Mouse (Mus musculus) heart, postnatal 25 days (tissue): ENCODE measurements around the gene Tmem63c. TPM values are rescaled to one million over a fixed set of nuclear protein-coding genes. Genes with fewer than 3 reads are reported as not detected.
A peak's percentile ranks its signal among the peaks of the same experiment; 100 is the strongest.

Source experiments
- DNase-seq: peaks from one replicate; pipeline ENCODE4 v3.0.0; 2022; ENCODE audit warnings: low spot score
- intact Hi-C: fragments of 180-260 bp; cut with DNase I; formaldehyde crosslinking; loops from one replicate; pipeline ENCODE4 v1.15.1; 2025
- total RNA-seq, 2 experiments: library from RNA; stranded (reverse); gene quantifications; 2 replicates each; pipeline ENCODE4 v1.2.3; 2021

Tmem63c gene
- total RNA-seq, 2 experiments from 2014 or later: 0.13 to 0.14 TPM

- DNase-seq: peak; percentile 26
- intact Hi-C loops: no loop called here
These were observed 21.8 kb upstream of the Tmem63c start for GRCm38 (mm10) chr12:86999283-86999820.

- no peak for DNase-seq
These were observed 20.8 kb upstream of the Tmem63c start for GRCm38 (mm10) chr12:87000151-87000839.

GRCm38 (mm10) chr12:87000840-87001176 is 20.3 kb upstream of the Tmem63c start:
- no peak for DNase-seq
- intact Hi-C loops: loop anchor here (2.0 kb wide), 1 partner anchor 52 kb away; no protein-coding TSS in a partner anchor

More at GRCm38 (mm10) chr12:87000151-87000839, 20.8 kb upstream of the Tmem63c start:
- intact Hi-C loops: loop anchor here (2.0 kb wide), 1 partner anchor 53 kb away; no protein-coding TSS in a partner anchor

- no peak for DNase-seq
- intact Hi-C loops: no loop called here
These were observed 18.9 kb upstream of the Tmem63c start for GRCm38 (mm10) chr12:87002209-87002608.

GRCm38 (mm10) chr12:87002815-87003214 is 18.3 kb upstream of the Tmem63c start:
- no peak for DNase-seq
- intact Hi-C loops: no loop called here

- intact Hi-C loops: no loop called here
- DNase-seq: no peak
These were observed 17.5 kb upstream of the Tmem63c start for GRCm38 (mm10) chr12:87003606-87004005.

- intact Hi-C loops: no loop called here
These were observed 16.5 kb upstream of the Tmem63c start for GRCm38 (mm10) chr12:87004596-87004995.

GRCm38 (mm10) chr12:87017041-87017440 is 4.1 kb upstream of the Tmem63c start:
- intact Hi-C loops: no loop called here
- DNase-seq: no peak

More at GRCm38 (mm10) chr12:87004596-87004995, 16.5 kb upstream of the Tmem63c start:
- no peak for DNase-seq

- intact Hi-C loops: no loop called here
- DNase-seq: no peak
These were observed 2.4 kb upstream of the Tmem63c start for GRCm38 (mm10) chr12:87018756-87019155.

- intact Hi-C loops: no loop called here
- DNase-seq: no peak
These were observed 866 bp downstream of the Tmem63c start for GRCm38 (mm10) chr12:87022006-87022405.

GRCm38 (mm10) chr12:87023456-87023855 is 2.3 kb downstream of the Tmem63c start:
- intact Hi-C loops: no loop called here
- DNase-seq: no peak

GRCm38 (mm10) chr12:87026109-87026870 is 5.2 kb downstream of the Tmem63c start:
- intact Hi-C loops: no loop called here
- DNase-seq: no peak

- intact Hi-C loops: no loop called here
- DNase-seq: no peak
These were observed 5.7 kb downstream of the Tmem63c start for GRCm38 (mm10) chr12:87026871-87027240.

- intact Hi-C loops: no loop called here
- no peak for DNase-seq
These were observed 6.3 kb downstream of the Tmem63c start for GRCm38 (mm10) chr12:87027391-87027790.

GRCm38 (mm10) chr12:87028068-87028467 is 6.9 kb downstream of the Tmem63c start:
- no peak for DNase-seq
- intact Hi-C loops: no loop called here

GRCm38 (mm10) chr12:87029251-87029976 is 8.3 kb downstream of the Tmem63c start:
- no peak for DNase-seq
- intact Hi-C loops: no loop called here

GRCm38 (mm10) chr12:87031163-87031763 is 10.1 kb downstream of the Tmem63c start:
- intact Hi-C loops: no loop called here
- peak; percentile 14 for DNase-seq

GRCm38 (mm10) chr12:87036631-87037030 is 15.5 kb downstream of the Tmem63c start:
- intact Hi-C loops: no loop called here
- DNase-seq: no peak

GRCm38 (mm10) chr12:87040166-87040565 is 19.0 kb downstream of the Tmem63c start:
- DNase-seq: no peak
- intact Hi-C loops: no loop called here

- no peak for DNase-seq
- intact Hi-C loops: no loop called here
These were observed 19.7 kb downstream of the Tmem63c start for GRCm38 (mm10) chr12:87040857-87041256.
